Mouse (Mus musculus) myocyte (in vitro differentiated cells): ENCODE results near the gene Arid4a.

Source experiments
- POLR2A ChIP-seq: IDR thresholded peaks from one replicate; pipeline ENCODE4 v1.6.1; 2011; ENCODE audit warnings: low read depth, mild to moderate bottlenecking, control low read depth, moderate library complexity; ENCODE audit not compliant: insufficient read length
- TCF12 ChIP-seq: IDR thresholded peaks from one replicate; pipeline ENCODE4 v1.6.1; 2011; ENCODE audit warnings: mild to moderate bottlenecking, control low read depth; ENCODE audit not compliant: poor library complexity, insufficient read depth, severe bottlenecking
- TCF3 ChIP-seq: IDR thresholded peaks from one replicate; pipeline ENCODE4 v1.6.1; 2011; ENCODE audit warnings: low read depth, control low read depth; ENCODE audit not compliant: insufficient read length

- TF ChIP-seq POLR2A (no peak), TCF12 (no peak), TCF3 (no peak)
These were observed 46.9 kb upstream of the Arid4a start for GRCm38 (mm10) chr12:70968791-70969307.
